Mouse (Mus musculus) hematopoietic stem cell, adult 5-6 weeks (primary cell): ENCODE results near the gene Dhdh. TPM values are rescaled to one million over a fixed set of nuclear protein-coding genes. Genes with fewer than 3 reads are reported as not detected.

ENCODE experiments used
- ATAC-seq, 2 experiments: fragments of 125-278 bp in 1 of 2; replicated peaks in 1 of 2; 2 replicates each; pipeline ENCODE4 v1.8.0; 2016 to 2017; ENCODE audit warnings: inconsistent platforms in 2 of 2, mild to moderate bottlenecking in 2 of 2, moderate number of reproducible peaks in 2 of 2, low read depth in 1 of 2, moderate TSS enrichment in 1 of 2; ENCODE audit not compliant: low FRiP score in 2 of 2, poor library complexity in 2 of 2, severe bottlenecking in 2 of 2, insufficient read depth in 1 of 2, low TSS enrichment in 1 of 2
- total RNA-seq: library from RNA; stranded (forward); fragments of 172-1452, 232-1000 nt; gene quantifications from 2 replicates; pipeline ENCODE4 v1.2.3, GENCODE M21; 2017

Gene Dhdh
- total RNA-seq, 1 experiment from 2014 or later = 21.6 TPM

- ATAC-seq = no peak
Observed at GRCm38 (mm10) chr7:45461781-45462180, 26.8 kb downstream of the Dhdh start.

- ATAC-seq = no peak
Observed at GRCm38 (mm10) chr7:45461326-45461725, 27.3 kb downstream of the Dhdh start.

- peak; percentile 61 to 70 for ATAC-seq
Observed at GRCm38 (mm10) chr7:45460860-45461314, 27.7 kb downstream of the Dhdh start.

- ATAC-seq = no peak
Observed at GRCm38 (mm10) chr7:45460377-45460776, 28.2 kb downstream of the Dhdh start.

- ATAC-seq = peak; percentile 82 to 86
Observed at GRCm38 (mm10) chr7:45459564-45460140, 29.0 kb downstream of the Dhdh start, which contains the start of gene Ftl1. Ftl1 (minus strand) TSS chr7:45459884.

GRCm38 (mm10) chr7:45458748-45459563, 29.6 kb downstream of the Dhdh start:
- ATAC-seq = peak in 1 of 2 experiments; percentile 9; a peak in 1 of 4 replicates

- ATAC-seq = peak; percentile 9 to 18; a peak in 3 of 4 replicates
Observed at GRCm38 (mm10) chr7:45457204-45458060, 31.2 kb downstream of the Dhdh start.

GRCm38 (mm10) chr7:45456721-45457203, 31.8 kb downstream of the Dhdh start:
- no peak for ATAC-seq

- no peak for ATAC-seq
Observed at GRCm38 (mm10) chr7:45455932-45456696, 32.5 kb downstream of the Dhdh start.

GRCm38 (mm10) chr7:45454971-45455370, 33.6 kb downstream of the Dhdh start:
- ATAC-seq = no peak

GRCm38 (mm10) chr7:45451344-45451982, 37.1 kb downstream of the Dhdh start:
- peak; percentile 85 to 91 for ATAC-seq

- ATAC-seq = no peak
Observed at GRCm38 (mm10) chr7:45449974-45450373, 38.6 kb downstream of the Dhdh start.

- ATAC-seq = no peak
Observed at GRCm38 (mm10) chr7:45447325-45447990, 41.1 kb downstream of the Dhdh start.

- no peak for ATAC-seq
Observed at GRCm38 (mm10) chr7:45446589-45446988, 42.0 kb downstream of the Dhdh start.

GRCm38 (mm10) chr7:45443526-45444420, 44.8 kb downstream of the Dhdh start:
- ATAC-seq = no peak
